In the genomic region with DNA sequence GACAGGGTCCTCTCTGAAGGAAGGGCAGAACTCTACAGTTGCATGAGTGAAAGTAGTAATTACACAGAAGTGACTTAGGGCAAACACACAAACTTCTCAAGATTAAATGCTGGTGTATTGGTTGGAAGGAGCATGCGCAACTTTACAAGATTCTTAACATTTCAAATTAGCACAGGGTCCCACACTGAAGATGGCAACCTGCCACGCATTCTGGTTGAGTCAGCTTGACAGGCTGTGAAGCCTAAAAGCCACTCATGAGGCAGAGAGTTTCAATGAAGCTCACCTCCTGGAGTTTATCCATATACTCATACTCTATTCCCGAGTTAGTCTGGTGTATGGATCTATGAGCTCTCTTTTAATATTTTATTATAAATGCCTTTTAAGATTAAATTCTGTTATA, we compare ENCODE assay signal across 19 mouse cellular contexts. TPM values are rescaled to one million over a fixed set of nuclear protein-coding genes. Genes with fewer than 3 reads are reported as not detected.
"Had no signal": no experiment of that assay in that cellular context is flagged by ENCODE, and none has a peak within 500 bp of the region (broad histone marks: within the 10 kb centered on the region; RNA-seq: fewer than 3 reads in every experiment).

No protein-coding gene starts in this region.

RNA-seq across cellular contexts. Expression of gene Eci3, which starts 5.5 kb away (rescaled TPM):
- total RNA-seq: megakaryocyte progenitor cell, adult 5-6 weeks had no signal
- polyA plus RNA-seq: lung, adult 2 months; macrophage; myocyte; testis, adult 2 months had no signal

RNA-seq across cellular contexts. Expression of gene 4933417A18Rik, which starts 33.9 kb away (rescaled TPM):
- total RNA-seq: megakaryocyte progenitor cell, adult 5-6 weeks had no signal
- polyA plus RNA-seq: liver, postnatal 0 days; lung, adult 2 months; lung, embryonic 15.5 days; lung, postnatal 0 days; macrophage; midbrain, embryonic 11.5 days; midbrain, embryonic 13.5 days; midbrain, embryonic 16.5 days; myocyte; neural tube, embryonic 11.5 days; neural tube, embryonic 13.5 days; neural tube, embryonic 15.5 days; spleen, adult 2 months; stomach, embryonic 15.5 days; stomach, postnatal 0 days; thymus, adult 2 months; urinary bladder, adult 2 months had no signal

RNA-seq across cellular contexts. Expression of gene Fam217a, which starts 34.0 kb away (rescaled TPM):
- polyA plus RNA-seq: lung, adult 2 months; macrophage; myocyte; spleen, adult 2 months; thymus, adult 2 months had no signal
